Mouse (Mus musculus): ENCODE data around the gene Cachd1. TPM values are rescaled to one million over a fixed set of nuclear protein-coding genes. Genes with fewer than 3 reads are reported as not detected.

The Cachd1 gene
- polyA plus RNA-seq, 1 experiment from 2014 or later = 4.2 TPM

DNA sequence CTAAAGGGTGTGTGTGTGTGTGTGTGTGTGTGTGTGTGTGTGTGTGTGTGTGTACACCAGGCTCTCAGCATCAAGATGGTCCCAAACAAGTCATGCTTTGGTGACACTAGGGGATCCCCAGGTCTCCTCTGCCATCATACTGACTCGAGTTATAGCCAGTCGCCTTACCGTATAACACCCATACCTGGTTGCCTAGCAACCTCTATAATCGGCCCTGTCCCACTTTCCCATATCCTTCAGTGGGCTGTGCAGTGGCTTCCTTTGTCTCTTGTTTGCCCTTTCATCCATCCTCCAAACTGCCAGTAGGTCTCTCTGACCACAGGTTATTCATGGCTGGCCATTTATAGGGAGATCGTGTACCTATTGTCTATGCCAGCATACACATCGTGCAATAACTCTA, 224.6 kb downstream of the Cachd1 start:
- Histone ChIP-seq H3K27me3 (ENCODE audit: insufficient read depth, low read length) (no peaks in the 10 kb centered on the region), H3K4me3 (ENCODE audit: low read depth, low read length) (no peak overlapping the region), H3K9ac (replicated peaks) (no peak overlapping the region), H3K27ac (ENCODE audit: low read depth) (no peak overlapping the region), H3K4me2 (ENCODE audit: low read depth, low read length) (no peak overlapping the region), H3K4me1 (ENCODE audit: insufficient read depth) (no peaks in the 10 kb centered on the region), H3K36me3 (replicated peaks; ENCODE audit: insufficient read depth, low read length) (no peaks in the 10 kb centered on the region), H3K9me3 (ENCODE audit: low read length) (no peaks in the 10 kb centered on the region)
- TF ChIP-seq CTCF (IDR thresholded peaks at IDR 0.05; ENCODE audit: low read depth) = no peak
- TF ChIP-seq EP300 (IDR thresholded peaks at IDR 0.05; ENCODE audit: low read depth) = no peak
- no peak for ATAC-seq
- WGBS (ENCODE audit: insufficient replicate concordance) = 86% methylated on average over 6 of the region's 6 CpGs
- no peak for DNase-seq

DNA sequence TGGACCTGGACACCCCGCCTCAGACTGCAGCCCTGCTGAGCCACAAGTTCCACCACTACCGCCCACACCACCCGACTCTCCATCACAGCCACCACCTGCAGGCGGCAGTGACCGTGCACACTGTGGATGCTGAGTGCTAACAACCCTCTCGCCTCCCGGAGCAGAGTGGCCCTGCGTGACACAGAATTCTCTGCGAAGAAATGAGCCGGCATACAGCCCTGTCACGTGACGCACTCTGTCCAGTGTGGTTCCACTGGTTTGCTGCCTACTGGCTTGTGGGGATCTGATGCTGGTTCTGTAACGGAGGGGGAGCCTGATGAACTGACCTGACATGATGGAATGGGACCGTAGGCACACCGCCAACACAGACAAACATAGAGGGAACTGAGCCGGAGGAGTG, 226.5 kb downstream of the Cachd1 start:
- DNase-seq (no peak), ATAC-seq (no peak)
- TF ChIP-seq EP300 (IDR thresholded peaks at IDR 0.05; ENCODE audit: low read depth) (no peak), CTCF (IDR thresholded peaks at IDR 0.05; ENCODE audit: low read depth) (no peak)
- H3K4me2 ChIP-seq (ENCODE audit: low read depth, low read length) = no peak overlapping the region
- no peaks in the 10 kb centered on the region for H3K4me1 ChIP-seq (ENCODE audit: insufficient read depth)
- no peak overlapping the region for H3K9ac ChIP-seq (replicated peaks)
- 90% methylated on average over 16 of the region's 16 CpGs for WGBS (ENCODE audit: insufficient replicate concordance)
- H3K4me3 ChIP-seq (ENCODE audit: low read depth, low read length) = no peak overlapping the region
- no peak overlapping the region for H3K27ac ChIP-seq (ENCODE audit: low read depth)
- H3K36me3 ChIP-seq (replicated peaks; ENCODE audit: insufficient read depth, low read length) = no peaks in the 10 kb centered on the region
- no peaks in the 10 kb centered on the region for H3K27me3 ChIP-seq (ENCODE audit: insufficient read depth, low read length)
- no peaks in the 10 kb centered on the region for H3K9me3 ChIP-seq (ENCODE audit: low read length)

DNA sequence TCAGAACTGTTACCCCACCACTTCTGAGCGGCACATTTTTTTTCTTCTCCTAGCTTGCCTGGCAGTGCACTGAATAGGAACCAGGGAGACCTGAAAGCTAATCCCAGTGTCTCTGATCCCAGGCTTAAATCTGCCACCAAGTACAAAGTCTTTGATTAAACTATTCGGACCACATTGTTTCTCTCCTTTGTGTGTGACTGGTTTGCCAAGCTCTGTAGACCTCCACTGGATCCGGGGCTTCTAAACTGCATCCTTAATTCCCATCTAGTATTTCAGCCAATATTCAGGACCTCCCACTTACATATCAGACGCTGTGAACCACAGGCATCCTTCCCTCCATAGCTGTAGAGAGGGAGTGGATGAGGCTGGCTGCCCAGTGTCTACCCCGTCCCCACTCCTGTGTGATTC, 231.9 kb downstream of the Cachd1 start:
- no peak overlapping the region for H3K4me2 ChIP-seq (ENCODE audit: low read depth, low read length)
- H3K9me3 ChIP-seq (ENCODE audit: low read length) = no peaks in the 10 kb centered on the region
- WGBS (ENCODE audit: insufficient replicate concordance) = 81% methylated on average over 5 of the region's 5 CpGs
- H3K36me3 ChIP-seq (replicated peaks; ENCODE audit: insufficient read depth, low read length) = no peaks in the 10 kb centered on the region
- no peaks in the 10 kb centered on the region for H3K27me3 ChIP-seq (ENCODE audit: insufficient read depth, low read length)
- no peak for DNase-seq
- H3K27ac ChIP-seq (ENCODE audit: low read depth) = no peak overlapping the region
- H3K4me3 ChIP-seq (ENCODE audit: low read depth, low read length) = no peak overlapping the region
- TF ChIP-seq EP300 (IDR thresholded peaks at IDR 0.05; ENCODE audit: low read depth) = no peak
- no peak overlapping the region for H3K9ac ChIP-seq (replicated peaks)
- no peaks in the 10 kb centered on the region for H3K4me1 ChIP-seq (ENCODE audit: insufficient read depth)
- no peak for ATAC-seq

DNA sequence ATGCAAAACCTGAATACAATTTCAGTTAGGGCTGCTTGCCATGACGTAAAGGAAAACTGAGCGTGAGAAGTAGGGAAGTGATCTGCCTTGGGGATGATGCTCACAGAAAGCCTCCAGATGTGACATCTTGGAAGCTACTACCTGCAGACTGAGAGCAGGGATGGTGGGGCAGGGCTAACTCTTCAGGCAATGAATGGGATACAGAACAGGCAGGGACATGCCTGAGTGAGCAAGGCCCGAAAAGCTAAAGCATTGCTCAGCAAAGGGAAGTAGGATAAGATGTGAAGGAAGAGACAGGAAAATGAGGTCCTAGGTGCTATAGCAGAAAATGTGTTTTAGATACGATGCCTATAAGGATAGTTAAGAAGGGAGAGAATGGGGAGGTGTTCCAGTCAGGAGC, 232.6 kb downstream of the Cachd1 start:
- ATAC-seq (no peak), DNase-seq (no peak)
- no peaks in the 10 kb centered on the region for H3K36me3 ChIP-seq (replicated peaks; ENCODE audit: insufficient read depth, low read length)
- H3K4me2 ChIP-seq (ENCODE audit: low read depth, low read length) = no peak overlapping the region
- no peak for TF ChIP-seq EP300 (IDR thresholded peaks at IDR 0.05; ENCODE audit: low read depth)
- no peak for TF ChIP-seq CTCF (IDR thresholded peaks at IDR 0.05; ENCODE audit: low read depth)
- H3K27me3 ChIP-seq (ENCODE audit: insufficient read depth, low read length) = no peaks in the 10 kb centered on the region
- no peak overlapping the region for H3K9ac ChIP-seq (replicated peaks)
- H3K4me1 ChIP-seq (ENCODE audit: insufficient read depth) = no peaks in the 10 kb centered on the region
- no peak overlapping the region for H3K4me3 ChIP-seq (ENCODE audit: low read depth, low read length)
- H3K9me3 ChIP-seq (ENCODE audit: low read length) = no peaks in the 10 kb centered on the region
- no peak overlapping the region for H3K27ac ChIP-seq (ENCODE audit: low read depth)
- WGBS (ENCODE audit: insufficient replicate concordance) = 87% methylated on average over 4 of the region's 4 CpGs

DNA sequence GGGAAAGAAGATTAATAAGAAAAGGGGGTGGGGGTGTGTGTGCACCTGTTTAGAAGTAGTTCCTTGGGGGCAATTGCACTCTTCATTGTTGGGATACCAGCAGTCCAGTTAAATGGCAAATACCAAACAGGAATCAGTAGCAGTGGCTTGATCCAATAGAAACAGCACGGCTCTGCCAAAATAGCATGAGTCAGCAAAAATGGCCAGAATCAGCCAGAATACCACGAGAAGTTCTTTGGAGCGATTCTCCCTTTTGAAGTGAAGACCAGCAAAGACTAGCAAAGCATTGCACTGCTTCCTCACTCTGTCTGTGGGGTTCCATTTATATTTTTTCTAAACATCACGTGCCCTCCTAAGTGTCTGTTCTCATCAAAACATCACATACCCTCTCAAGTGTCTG, 241.3 kb downstream of the Cachd1 start:
- no peak for TF ChIP-seq EP300 (IDR thresholded peaks at IDR 0.05; ENCODE audit: low read depth)
- TF ChIP-seq CTCF (IDR thresholded peaks at IDR 0.05; ENCODE audit: low read depth) = no peak
- H3K9me3 ChIP-seq (ENCODE audit: low read length) = no peaks in the 10 kb centered on the region
- no peaks in the 10 kb centered on the region for H3K4me1 ChIP-seq (ENCODE audit: insufficient read depth)
- H3K36me3 ChIP-seq (replicated peaks; ENCODE audit: insufficient read depth, low read length) = no peaks in the 10 kb centered on the region
- H3K27me3 ChIP-seq (ENCODE audit: insufficient read depth, low read length) = no peaks in the 10 kb centered on the region
- H3K4me3 ChIP-seq (ENCODE audit: low read depth, low read length) = no peak overlapping the region
- no peak for ATAC-seq
- H3K9ac ChIP-seq (replicated peaks) = no peak overlapping the region
- H3K27ac ChIP-seq (ENCODE audit: low read depth) = no peak overlapping the region
- 71% methylated on average over 4 of the region's 4 CpGs for WGBS (ENCODE audit: insufficient replicate concordance)
- H3K4me2 ChIP-seq (ENCODE audit: low read depth, low read length) = no peak overlapping the region
- no peak for DNase-seq

DNA sequence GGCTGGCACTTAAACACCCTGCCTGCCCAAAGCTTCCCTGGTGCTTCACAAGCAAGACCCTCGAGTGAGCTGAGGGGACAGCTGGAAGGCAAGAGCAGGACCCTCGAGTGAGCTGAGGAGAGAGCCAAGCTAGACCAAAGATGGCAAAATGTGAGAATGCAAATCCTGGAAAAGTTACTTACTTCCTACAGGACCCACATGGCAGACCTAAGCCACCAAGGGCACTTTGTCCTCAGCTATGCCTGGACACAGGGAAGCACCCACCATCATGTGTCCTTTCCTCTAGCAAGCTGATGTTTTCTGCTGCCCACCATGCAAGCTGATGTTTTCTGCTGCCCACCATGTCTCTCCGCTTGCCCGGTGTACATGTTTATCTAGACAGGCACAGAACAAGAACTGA, 244.1 kb downstream of the Cachd1 start, which contains the start of gene Gm10577:
TSS of gene Gm10577 (minus strand) at position 101 of the 400 bp plus-strand sequence.
- H3K27me3 ChIP-seq (ENCODE audit: insufficient read depth, low read length) = no peaks in the 10 kb centered on the region
- 81% methylated on average over 4 of the region's 4 CpGs for WGBS (ENCODE audit: insufficient replicate concordance)
- no peak within 1 kb of the TSS for H3K27ac ChIP-seq (ENCODE audit: low read depth)
- TF ChIP-seq CTCF (IDR thresholded peaks at IDR 0.05; ENCODE audit: low read depth) = no peak
- no peak for TF ChIP-seq EP300 (IDR thresholded peaks at IDR 0.05; ENCODE audit: low read depth)
- DNase-seq (no peak), ATAC-seq (no peak)
- H3K9me3 ChIP-seq (ENCODE audit: low read length) = no peaks in the 10 kb centered on the region
- H3K4me1 ChIP-seq (ENCODE audit: insufficient read depth) = no peaks in the 10 kb centered on the region
- no peaks in the 10 kb centered on the region for H3K36me3 ChIP-seq (replicated peaks; ENCODE audit: insufficient read depth, low read length)
- no peak within 1 kb of the TSS for H3K9ac ChIP-seq (replicated peaks)
- H3K4me2 ChIP-seq (ENCODE audit: low read depth, low read length) = no peak within 1 kb of the TSS
- H3K4me3 ChIP-seq (ENCODE audit: low read depth, low read length) = no peak within 1 kb of the TSS

DNA sequence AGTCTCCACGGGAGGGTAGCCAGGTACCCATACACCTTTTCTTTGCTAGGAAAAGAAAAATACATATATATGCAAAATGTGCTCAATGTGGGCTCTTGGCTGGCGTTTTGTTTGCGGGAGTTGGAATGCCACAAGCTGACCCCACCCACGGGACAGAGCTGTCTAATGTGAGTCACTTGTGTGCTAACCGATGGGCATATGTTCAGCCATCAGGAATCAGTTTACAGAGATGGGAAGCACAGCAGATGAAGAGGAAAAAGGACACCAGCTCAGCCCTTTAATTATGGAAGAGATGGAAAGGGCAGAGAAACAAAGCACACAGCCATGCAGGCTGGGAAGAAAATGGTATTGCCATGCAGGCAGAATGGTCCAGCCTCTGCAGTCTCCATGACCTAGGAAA, 250.1 kb downstream of the Cachd1 start:
- 69% methylated on average over 5 of the region's 5 CpGs for WGBS (ENCODE audit: insufficient replicate concordance)
- H3K9me3 ChIP-seq (ENCODE audit: low read length) = no peaks in the 10 kb centered on the region
- no peak overlapping the region for H3K4me2 ChIP-seq (ENCODE audit: low read depth, low read length)
- H3K27me3 ChIP-seq (ENCODE audit: insufficient read depth, low read length) = no peaks in the 10 kb centered on the region
- H3K36me3 ChIP-seq (replicated peaks; ENCODE audit: insufficient read depth, low read length) = no peaks in the 10 kb centered on the region
- no peak overlapping the region for H3K4me3 ChIP-seq (ENCODE audit: low read depth, low read length)
- no peak for TF ChIP-seq EP300 (IDR thresholded peaks at IDR 0.05; ENCODE audit: low read depth)
- no peak for TF ChIP-seq CTCF (IDR thresholded peaks at IDR 0.05; ENCODE audit: low read depth)
- DNase-seq = no peak
- H3K9ac ChIP-seq (replicated peaks) = no peak overlapping the region
- no peak for ATAC-seq
- no peak overlapping the region for H3K27ac ChIP-seq (ENCODE audit: low read depth)
- no peaks in the 10 kb centered on the region for H3K4me1 ChIP-seq (ENCODE audit: insufficient read depth)

Measured in liver, postnatal 0 days (tissue).